Mouse (Mus musculus) spleen, adult 2 months (tissue): Measurements from ENCODE around the gene Cdc37.

Source experiments
- CTCF ChIP-seq: fragments of 200-500 bp; IDR thresholded peaks from 2 replicates; pipeline ENCODE4 v1.5.1; 2011; ENCODE audit warnings: mild to moderate bottlenecking, inconsistent platforms; ENCODE audit not compliant: insufficient read depth, insufficient read length, insufficient replicate concordance; ENCODE audit errors: extremely low read depth
- POLR2A ChIP-seq: fragments of 200-500 bp; IDR thresholded peaks from 2 replicates; pipeline ENCODE4 v1.6.1; 2011; ENCODE audit warnings: low read depth, low read length, inconsistent platforms

DNA sequence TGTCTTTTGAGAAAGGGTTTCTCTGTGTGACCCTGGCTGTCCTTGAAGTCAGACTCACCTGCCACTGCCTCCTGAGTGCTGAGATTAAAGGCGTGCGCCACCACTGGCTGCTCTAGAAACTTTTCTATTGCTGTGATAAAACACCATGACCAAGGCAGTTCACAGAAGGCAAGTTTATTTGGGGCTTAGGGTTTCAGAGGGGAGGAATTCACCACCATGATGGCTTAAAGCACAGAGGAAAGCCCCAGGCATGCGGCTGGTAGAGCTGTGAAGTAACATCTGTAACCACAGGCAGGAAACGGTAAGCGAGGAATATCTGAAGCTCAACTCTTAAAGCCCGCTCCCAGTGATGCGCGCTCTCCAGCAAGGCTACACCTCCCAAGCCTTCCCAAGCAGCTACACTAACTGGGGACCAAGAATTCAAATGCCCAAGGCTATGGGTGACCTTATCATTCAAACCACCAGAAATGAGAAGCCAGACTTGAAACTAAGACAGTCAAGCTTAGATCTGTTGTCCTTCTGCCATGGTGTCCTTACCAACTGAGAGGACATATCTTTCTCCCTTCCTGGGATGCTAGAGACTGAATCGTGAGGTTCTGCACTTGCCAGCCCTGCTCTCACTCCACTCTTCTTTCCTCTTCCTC lies 16.6 kb downstream of the Cdc37 start:
- TF ChIP-seq CTCF (no peak), POLR2A (no peak)
